Mouse (Mus musculus) liver, postnatal 0 days (tissue): Measurements from ENCODE around the gene Nav2.

Source experiments
- CTCF ChIP-seq: sonication (generic); IDR thresholded peaks from 2 replicates; pipeline ENCODE4 v1.5.1; 2016; ENCODE audit warnings: antibody characterized with exemption, low read depth
- EP300 ChIP-seq: IDR thresholded peaks from 2 replicates; pipeline ENCODE4 v1.6.1; 2016; ENCODE audit warnings: antibody characterized with exemption, low read depth, mild to moderate bottlenecking

DNA sequence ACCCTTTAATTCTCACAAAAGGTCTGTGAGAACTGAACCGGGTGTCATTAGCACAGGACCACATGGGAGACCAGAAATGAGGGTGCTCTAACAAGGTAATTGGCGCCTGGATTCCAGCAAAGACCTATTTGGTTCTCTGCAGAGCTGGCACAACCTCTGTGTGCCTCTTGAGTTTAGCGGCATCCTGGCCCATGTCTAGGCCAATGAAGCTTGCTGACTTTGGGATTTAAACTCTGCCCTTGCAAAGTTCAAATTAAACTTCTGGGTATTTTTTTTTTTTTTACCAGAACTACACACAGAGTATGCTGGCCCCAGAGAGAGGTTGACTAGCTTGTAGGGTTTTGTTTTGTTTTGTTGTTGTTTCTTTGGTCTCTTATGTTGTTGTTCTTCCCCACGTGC lies 617.6 kb downstream of the Nav2 start:
- no peak for TF ChIP-seq CTCF
- no peak for TF ChIP-seq EP300
